Mouse (Mus musculus) fat pad, adult 2 months (tissue): ENCODE data around the gene Vti1b.
"Not testable (repeated sequence)": the region's sequence is repeated elsewhere in the genome, so short reads cannot be mapped to it uniquely, and the experiment has no call there.

Experiments
- DNase-seq: peaks from one replicate; pipeline ENCODE4 v3.0.0-alpha.2; 2011; ENCODE audit warnings: low read depth, low spot score; ENCODE audit errors: extremely low read depth

Vti1b gene

DNA sequence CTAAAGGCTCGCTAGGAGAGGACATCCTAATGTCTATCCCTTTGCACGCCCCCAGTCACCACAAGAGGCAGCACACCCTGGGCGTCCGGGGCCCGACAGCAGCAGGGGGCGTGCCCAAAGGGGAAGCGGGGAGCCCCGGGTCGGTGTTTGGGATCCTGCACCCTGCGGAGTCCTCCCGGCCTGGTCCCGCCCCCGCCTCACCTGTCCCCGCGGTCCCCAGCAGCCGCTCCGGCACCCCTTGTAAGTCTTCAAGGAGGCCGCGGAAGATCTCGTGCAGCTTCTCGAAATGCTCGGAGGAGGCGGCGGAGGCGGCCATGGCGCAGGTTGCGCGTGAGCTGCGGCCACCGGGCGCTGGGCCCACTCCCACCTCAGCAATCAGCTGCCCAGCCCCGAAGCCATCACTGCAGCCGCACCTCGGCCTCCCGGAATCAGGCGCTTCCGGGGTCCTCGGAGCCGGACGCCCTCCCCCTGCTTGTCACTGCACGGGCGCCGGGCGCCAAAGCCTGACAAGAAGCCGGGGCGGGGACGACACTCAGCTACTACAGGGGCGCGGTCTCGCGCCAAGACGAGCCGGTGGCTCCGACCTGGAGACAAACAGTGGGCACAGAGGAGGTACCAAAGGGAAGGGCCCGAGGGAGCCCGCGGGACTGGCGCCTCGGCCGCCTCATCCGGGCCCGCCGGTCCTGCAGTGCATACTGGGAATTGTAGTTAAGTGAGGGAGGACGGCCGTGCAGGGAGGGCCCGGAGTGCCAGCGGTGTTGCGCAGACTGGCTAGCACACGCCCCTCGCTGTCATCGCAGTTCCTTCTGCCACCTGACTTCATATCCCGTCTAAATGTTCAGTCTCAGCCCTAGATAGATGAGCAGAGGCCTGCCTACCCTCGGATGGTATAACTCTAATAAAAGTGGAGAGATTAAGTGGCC is at the start of gene Vti1b:
Vti1b (minus strand) TSS at position 649 of the 923 bp plus-strand sequence.
- no peak for DNase-seq

DNA sequence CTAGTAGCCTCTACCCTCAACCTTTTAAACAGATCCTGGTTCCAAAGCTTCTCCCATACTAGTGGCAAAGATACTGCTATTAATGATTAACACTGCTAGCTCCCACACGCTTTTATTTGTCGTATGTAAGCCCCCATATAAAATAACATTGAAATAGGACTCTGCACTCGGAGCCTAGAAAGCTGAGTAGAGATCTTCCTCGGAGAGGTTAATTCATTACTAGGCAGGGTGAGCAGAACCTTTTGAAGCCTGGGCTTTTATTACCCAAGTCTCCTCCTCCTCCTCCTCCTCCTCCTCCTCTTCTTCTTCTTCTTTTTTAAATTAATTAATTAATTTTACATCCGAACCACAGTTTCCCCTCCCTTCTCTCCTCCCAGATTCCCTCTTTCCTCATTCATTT is 45.0 kb upstream of the Vti1b start:
- no peak for DNase-seq

DNA sequence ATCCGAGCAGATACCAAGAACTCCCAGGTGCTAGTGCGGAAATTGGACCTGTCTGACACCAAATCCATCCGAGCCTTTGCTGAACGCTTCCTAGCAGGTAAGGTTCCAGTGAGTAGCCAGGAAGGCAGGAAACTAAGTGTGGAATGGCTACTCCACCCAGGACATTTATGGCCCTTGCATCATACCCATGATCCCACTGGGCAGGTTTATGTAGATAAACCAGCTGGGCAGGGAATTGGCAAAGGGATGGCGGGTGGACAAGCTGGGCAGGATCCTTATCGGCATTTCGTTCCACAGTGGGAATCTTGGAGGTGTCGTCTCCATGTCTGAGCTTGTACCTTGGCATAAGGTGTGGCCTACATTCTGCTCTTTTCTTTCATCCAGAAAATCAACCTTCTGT is 39.0 kb upstream of the Vti1b start:
- DNase-seq, result peak; percentile 83

DNA sequence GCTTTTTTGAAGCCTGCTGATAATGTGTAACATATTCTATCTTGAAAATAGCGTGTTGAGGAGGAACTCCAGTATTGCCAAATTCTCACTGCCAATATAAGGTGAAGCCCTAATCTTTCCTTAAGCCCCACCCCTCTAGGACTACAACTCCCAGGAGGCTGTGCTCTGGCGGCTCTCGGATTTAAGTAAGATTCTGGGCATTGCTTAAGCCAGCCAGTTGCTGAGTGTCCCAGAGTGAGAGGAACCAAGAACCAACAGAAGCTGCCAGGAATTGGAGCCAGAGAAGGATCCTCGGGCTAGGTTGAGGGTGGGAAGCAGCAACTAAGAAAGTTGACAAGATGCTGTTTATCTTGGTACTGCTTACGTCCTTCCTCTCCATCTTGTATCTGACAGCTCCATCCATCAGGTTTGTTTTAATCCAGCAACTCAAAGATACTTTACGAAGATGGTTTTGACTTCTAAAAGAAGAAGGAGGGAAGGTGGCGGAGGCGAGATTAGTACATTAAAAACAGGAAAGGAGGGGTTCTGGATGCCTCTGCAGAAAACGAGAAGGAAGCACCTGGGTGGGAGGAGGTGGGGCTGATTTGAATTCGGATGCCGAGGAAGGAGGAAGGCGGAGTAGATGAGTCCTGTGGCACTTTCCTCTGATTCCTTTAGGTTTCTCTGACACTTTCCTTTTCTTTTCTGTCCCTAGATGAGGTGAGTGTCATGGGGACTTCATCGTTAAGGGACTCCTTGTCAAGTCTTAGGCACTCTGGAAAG is 36.4 kb upstream of the Vti1b start, which contains the start of gene Rdh12:
Rdh12 (plus strand) TSS at position 212 of the 762 bp plus-strand sequence.
- DNase-seq, result no peak

DNA sequence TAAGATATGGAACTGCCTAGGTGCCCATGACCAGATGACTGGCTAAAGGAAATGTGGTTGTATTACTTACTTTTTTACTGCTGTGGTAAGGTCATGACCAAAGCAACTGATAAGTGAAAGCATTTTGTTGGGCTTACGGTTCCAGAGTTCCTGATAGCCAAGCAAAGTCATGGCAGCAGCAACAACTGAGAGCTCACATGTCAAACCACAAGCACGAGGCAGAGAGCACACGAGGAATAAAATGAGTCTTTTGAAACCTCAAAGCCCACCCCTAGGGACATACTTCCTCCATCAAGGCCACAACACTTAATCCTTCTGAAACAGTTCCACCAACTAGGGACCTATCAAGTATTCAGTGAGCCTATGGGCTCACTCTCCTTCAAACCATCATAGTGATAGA is 29.4 kb upstream of the Vti1b start:
- DNase-seq, result no peak

DNA sequence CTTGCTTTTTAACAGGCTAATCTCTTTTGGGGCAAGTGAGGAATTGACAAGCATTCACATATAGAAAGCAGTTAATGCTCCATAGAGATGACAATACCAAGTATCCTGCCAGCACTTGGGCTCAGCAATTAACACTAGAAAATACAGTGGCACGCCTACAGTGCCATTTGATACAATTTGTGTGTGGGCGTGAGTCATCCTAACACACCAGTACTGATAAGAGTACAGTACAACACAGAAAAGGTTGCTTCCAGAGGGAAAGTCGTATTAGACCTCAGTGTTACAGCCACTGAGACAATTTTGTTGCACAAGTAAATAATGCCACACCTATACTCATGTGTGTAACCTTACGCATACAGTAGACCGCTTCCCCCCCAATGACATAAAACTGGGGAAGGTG is 24.6 kb upstream of the Vti1b start:
- DNase-seq, result no peak

DNA sequence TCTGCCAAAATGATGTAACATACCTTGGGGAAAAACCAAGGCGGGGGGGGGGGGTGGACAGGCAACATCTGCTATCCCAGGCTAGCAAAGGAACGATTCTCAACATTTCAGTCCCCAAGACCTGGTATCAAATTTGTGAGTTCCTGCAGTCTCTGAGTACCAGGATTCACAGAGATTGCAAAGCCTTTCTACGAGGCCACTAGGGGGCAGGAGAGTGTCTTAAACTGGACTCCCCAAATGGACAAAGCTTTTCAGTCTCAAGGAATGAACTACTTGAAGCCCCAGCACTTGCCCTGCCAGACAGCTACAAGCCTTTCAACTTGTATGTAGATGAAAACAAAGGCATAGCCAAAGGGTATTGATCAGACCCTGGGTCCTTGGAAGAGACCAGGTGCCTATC is 21.0 kb upstream of the Vti1b start:
- DNase-seq, result no peak

DNA sequence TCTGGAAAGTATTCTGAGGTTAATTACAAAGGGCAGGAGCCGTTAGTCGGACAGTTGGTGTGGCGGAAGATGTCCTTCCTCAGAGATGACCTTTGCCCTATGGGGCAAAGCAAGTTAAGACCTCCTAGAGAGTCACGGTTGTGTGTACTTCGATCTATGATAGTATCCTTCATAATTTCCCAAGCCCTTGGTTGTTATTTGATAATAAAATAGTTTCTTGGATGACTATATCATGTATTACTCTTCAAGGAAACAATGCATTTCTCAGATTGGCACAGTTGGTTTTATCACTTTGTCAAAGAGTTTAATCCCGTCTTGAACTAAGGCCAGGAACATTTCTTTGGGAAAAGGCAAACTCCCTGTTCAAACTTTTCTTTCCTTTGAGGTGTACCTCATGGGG is 19.7 kb upstream of the Vti1b start, which contains the start of gene Rdh11:
Rdh11 (minus strand) TSS at position 101 of the 400 bp plus-strand sequence.
- no peak for DNase-seq

DNA sequence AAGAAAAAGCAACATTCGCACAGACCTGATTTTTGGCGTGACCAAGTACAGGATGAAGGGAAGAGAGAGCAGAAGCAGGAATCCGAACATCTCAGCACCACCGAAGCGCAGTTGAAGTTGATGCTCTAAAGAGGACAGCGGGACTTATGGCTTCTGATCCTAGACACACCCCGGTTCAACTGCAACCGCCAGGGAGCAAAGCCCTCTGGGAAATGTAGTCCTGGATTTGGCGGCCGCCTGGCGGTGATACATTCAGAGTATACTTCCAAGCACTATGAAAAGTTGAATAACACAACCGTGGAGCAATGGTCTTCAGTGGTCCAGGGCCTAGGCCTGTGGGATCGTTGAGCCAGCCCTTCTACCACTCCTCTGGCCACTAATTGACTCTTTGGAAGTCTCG is 19.2 kb upstream of the Vti1b start:
- no peak for DNase-seq

DNA sequence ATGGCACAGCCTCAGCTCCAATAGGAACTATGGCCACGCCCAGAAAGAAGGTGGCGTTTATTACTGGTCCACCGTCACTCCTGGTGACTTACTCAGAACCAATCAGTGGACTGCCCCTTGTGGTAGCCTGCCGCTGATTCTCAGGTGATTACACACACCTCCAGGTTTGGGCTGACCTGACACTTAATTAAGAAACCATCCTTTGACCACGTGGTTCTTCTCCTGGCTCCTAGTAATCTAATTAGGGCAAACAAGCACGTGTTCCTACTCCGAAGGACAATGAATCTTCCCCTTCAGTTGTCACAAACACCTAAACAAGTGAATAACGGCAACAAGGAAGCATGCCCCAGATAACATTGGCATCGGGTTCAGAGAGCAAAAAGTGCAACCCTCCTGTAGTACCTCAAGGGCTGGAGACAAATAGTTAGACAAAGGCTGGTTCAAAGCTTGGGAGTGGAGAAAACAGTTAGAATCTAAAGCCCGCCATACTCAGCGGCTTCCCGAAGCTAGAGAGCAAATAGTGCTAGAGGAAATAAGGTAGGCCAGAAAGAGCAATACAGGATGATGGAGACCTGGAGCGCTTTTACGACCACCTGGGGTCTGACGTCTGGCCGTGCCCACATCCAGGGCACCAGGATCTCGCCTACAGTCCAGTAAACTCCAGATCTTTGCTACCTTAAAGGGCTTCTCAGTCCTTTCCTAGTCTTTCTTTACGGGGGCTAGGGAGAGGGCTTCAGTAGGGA is 18.6 kb upstream of the Vti1b start:
- DNase-seq, result peak; percentile 91

DNA sequence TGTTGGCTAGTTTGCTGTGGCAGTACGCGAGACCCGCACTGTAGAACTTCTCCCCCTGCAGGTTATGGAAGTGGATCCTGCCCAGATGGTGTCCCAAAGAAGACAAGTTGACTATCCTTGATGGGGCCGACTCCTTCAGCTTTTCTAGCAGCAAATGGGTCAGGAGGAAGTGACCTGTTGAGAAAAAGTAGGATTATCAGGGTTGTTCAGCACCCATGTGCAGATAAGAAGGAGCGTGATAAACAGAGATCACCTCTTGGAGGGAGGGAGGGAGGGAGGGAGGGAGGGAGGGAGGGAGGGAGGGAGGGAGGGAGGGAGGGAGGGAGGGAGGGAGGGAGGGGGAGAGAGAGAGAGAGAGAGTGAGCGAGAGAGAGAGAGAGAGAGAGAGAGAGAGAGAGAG is 12.7 kb upstream of the Vti1b start:
- not testable (repeated sequence) for DNase-seq

DNA sequence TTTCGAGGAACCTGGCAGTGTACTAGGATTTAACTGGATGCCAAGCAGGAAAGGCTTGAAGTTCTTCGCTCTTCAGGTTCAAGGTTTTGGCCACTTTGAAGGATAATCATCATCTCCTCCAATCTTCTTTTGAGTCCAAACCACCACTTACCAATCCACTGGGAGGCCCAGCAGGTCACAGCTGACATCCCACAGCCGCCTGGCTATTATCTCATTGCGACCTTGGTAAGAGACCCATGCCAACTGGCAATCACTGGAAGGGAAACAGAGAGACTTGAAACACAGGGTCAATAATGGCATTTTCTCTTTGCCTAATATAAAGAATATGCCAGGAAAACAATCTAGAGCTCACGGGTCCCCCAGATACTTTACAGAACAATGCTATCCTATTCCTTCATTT is 3.5 kb upstream of the Vti1b start:
- no peak for DNase-seq

DNA sequence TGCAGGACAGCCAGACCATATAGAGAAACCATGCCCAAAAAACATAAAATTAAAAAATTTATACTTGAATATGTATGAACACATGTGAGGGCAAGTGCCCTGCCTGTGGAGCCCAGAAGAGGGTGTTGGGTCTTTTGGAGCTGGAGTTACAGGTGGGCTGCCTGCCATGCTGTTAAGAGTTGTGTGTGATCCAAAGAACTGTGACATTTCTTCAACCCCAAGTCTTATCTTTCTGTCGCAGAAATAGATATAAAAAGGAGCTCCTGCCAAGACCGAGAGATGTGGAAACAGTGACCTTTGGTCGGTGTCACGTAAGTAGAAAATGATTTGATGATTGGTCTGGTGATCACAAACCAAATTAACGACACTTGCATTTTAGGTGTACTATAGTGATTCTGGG is 1.3 kb upstream of the Vti1b start:
- DNase-seq, result no peak

DNA sequence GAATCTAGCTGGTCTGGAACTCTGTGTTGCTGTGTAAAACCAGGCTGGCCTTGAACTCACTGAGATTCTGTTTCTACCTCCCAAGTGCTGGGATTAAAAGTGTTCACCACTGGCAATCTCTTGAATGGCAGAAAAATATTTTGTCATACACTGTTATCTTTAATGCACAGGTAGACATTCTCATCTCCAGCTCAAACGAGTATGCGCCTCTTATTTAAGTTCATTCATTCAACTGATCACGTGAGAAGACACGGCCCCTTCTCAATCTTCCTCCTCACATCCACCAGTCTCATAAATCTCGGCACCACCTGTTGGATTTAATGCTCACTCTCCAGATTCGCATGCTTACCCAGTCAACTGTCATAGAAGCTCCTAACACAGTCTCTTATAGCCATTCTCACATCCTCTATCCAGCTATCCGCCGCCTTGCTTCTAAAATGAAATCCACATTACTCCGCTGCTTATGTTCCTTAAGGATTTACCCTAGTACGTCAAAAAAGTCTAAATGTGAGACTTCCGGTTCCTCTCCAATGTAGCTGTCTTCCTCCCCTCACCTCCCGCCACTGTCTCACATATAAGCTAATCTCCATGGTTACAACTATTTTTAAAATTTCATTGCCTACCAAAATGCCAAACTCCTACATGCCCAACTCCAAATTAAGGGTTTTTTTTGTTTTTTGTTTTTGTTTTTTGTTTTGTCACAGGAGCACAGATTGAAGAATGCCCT is 1.0 kb downstream of the Vti1b start:
- no peak for DNase-seq

DNA sequence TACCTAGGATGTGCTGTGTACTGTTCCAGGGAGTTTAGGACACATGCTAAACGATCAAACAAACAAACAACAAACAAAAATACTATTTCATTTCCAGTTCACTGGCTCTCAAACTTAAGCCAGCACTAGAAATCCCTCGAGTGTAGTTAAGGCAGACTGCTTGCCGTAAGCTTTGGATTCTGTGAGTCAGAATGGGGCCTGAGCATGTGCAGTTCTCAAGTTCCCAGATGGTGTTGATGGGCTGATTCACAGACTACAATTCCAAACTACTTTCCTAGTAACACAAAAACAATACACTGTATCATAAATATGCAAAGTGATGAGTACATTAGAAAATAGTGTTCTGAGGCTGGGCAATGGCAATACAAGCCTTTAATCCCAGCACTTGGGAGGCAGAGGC is 2.0 kb downstream of the Vti1b start:
- no peak for DNase-seq

DNA sequence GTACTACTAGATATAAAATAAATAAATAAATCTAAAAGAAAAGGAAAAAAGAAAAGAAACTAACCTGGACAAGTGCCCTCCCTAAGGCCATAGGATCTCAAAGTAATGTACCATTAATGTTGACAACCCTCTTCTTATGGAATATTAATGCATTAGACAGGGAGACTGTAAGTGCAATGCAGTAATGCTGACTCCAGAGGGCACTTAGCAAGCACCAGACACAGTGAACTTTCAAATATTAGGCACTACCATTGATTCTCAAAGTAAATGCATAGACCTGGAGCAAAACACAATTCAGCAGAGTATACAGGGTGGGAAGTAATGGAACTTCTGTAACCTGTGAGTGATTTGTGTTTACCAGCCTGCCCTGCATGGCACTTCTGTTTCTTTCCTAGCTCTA is 3.3 kb downstream of the Vti1b start:
- no peak for DNase-seq

DNA sequence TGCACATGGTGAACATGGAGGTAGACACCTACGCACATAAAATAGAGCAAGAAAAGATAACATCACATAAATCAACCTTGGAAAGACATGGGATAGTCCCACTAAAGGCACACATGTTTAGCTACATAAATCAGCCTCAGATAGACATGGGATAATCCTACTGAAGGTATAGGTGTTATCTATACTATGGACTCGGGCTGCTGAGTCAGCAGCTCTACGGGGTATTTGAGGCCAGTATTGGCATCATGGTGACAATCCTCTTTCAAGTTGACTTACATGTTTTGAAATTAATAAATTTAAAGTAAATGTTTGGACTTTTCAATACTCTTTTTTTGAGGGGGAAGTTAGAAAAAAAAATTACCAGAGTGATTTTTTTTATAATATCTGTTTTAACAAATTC is 9.6 kb downstream of the Vti1b start:
- no peak for DNase-seq

DNA sequence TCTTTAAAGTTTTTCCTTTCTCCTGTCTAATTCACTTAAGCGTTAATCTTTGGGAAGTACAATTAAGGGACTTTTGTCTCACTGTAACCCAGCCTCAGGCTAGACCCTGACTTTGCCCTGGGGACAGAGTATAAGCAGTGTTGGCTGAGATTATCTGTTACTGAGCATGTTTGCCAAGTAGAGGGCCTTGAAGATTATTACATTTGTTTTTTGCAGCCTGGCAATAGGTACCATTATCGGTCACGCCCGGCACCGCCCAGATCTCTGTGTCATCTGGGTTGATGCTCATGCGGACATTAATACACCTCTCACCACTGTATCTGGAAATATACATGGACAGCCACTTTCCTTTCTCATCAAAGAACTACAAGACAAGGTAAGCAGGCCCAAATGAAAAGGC is 22.8 kb downstream of the Vti1b start:
- DNase-seq, result no peak

DNA sequence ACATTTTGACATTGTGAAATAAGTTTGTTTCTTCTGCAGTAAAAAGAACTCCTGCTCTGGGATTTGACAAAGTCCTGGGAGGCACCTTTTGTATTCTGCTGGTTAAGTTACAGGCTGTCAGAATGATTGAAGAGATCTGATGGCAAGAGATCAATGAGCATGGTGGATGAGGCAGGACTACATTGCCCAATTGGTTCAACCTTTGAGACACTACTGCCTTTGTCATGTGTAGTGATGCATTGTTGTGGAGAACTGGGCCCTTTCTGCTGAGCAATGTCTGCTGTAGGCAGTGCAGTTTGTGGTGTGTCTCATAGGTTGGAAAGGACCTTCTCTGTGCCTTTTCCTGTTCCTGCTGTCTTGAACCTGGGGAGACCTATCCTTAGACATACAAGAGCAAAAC is 31.1 kb downstream of the Vti1b start:
- DNase-seq, result no peak

DNA sequence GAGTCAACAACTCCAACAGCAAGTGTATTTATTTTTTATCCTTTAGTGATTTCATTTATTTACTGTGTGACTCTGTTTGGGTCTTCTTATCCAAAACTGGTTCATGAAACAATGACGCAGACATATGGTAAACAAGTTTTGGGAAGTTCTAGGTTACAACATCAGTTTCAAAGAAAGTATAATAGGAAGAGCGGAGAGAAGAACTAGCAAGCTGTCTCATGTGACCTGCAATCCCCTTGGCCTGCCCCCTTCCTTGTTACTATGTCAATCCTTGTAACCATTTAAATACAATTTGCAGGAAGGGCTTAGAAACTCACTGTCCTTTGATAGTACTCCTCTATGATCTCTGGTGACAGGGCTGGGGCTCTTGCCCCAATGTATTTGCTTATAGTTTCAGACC is 31.7 kb downstream of the Vti1b start:
- no peak for DNase-seq

DNA sequence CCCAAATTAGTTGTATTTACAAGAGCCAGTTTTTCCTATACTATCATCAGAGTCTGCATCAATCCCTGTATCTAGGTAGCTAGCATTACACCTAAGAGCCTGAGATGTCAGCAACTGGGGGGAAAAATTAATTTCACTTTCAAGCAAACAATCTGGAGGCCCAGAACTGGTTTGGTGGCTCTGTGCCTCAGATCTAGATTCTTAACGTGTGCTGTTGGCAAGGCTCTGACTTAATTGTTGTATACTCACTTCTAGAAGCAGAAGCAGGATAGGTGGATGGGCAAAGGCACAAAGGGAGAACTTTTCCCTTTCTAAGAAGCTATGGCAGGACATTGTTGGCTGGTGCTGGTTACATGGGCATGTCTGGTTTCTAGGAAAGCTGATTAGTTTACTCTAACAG is 33.0 kb downstream of the Vti1b start:
- DNase-seq, result no peak
